Mouse (Mus musculus): ENCODE measurements at regions not wholly inside any gene's neighbourhood (a gene's known extent, or its start where the extent isn't known, plus 50 kb on each side); places are given as distances from the start of the nearest gene placed in this dataset.

GRCm38 (mm10) chr6:147975917-147976316 lies 71.1 kb upstream of the Far2 start:
- TF ChIP-seq CTCF (IDR thresholded peaks at IDR 0.05; ENCODE audit: borderline replicate concordance, extremely low read depth, insufficient read depth, insufficient read length) (no peak), POLR2A (IDR thresholded peaks at IDR 0.05; ENCODE audit: borderline replicate concordance, extremely low read depth, insufficient read depth, insufficient read length, poor library complexity, severe bottlenecking) (no peak)

Measured in brain, embryonic 14.5 days (tissue).